Mouse (Mus musculus): ENCODE data around the gene Dmwd. TPM values are rescaled to one million over a fixed set of nuclear protein-coding genes. Genes with fewer than 3 reads are reported as not detected.

The Dmwd gene
- polyA plus RNA-seq, 1 experiment from 2014 or later: 21.0 TPM

DNA sequence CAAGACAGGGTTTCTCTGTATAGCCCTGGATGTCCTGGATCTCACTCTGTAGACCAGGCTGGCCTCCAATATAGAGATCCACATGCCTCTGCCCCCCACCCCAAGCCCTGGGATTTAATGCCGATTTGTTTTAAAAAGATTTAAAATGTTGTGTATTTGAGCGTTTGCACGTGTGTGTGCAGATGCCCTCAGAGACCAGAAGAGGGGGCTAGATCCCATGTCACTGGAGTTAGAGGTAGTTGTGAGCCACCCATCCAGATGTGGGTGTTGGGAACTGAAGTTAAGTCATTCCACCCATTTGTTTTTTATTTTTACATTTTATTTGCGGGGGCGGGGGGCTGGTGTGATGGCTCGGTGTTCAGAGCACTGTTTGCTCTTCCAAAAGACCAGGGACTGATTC is 1.5 kb upstream of the Dmwd start:
- Histone ChIP-seq H3K36me3 (peaks cover 20% of the 10 kb centered on the region), H3K9ac (replicated peaks) (no peak overlapping the region), H3K27me3 (0 out of 2 replicates have a peak, but pooled peaks cover 3% of the 10 kb centered on the region), H3K27ac (replicated peaks) (no peak overlapping the region), H3K9me3 (no peaks in the 10 kb centered on the region), H3K4me1 (peaks cover 18% of the 10 kb centered on the region), H3K4me3 (no peak overlapping the region), H3K4me2 (replicated peaks) (no peak overlapping the region)
- WGBS: 95% methylated on average over 6 of the region's 6 CpGs
- ATAC-seq (ENCODE audit: low FRiP score, low read depth): no peak

DNA sequence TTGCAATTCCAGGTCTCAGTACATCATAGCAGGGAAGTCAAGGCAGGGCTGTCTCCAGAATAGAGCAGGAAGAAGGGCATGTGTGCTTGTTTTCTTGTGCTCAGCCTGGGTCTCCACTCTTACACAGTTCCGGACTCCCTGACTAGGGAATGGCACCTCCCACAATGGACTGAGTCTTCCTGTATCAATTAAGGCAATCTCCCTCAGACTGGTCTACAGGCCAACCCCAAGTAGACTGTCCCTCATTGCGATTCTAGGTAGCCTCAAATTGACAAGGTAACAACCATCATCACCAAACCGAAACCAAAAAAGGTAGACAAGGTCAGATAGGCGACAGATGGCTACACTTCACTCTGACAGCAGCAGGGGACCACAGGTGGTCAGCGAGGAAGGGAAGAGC is 796 bp upstream of the Dmwd start:
- H3K4me3 ChIP-seq: peak overlapping the region; percentile 97
- H3K4me1 ChIP-seq: peaks cover 18% of the 10 kb centered on the region
- H3K9ac ChIP-seq (replicated peaks): no peak overlapping the region
- 0 out of 2 replicates have a peak, but pooled peaks cover 2% of the 10 kb centered on the region for H3K27me3 ChIP-seq
- H3K27ac ChIP-seq (replicated peaks): peak overlapping the region; percentile 52; the same call in 1 of the 2 replicates
- peaks cover 27% of the 10 kb centered on the region for H3K36me3 ChIP-seq
- H3K4me2 ChIP-seq (replicated peaks): peak overlapping the region; percentile 58
- 60% methylated on average over 5 of the region's 5 CpGs for WGBS
- H3K9me3 ChIP-seq: no peaks in the 10 kb centered on the region
- ATAC-seq (ENCODE audit: low FRiP score, low read depth): no peak

DNA sequence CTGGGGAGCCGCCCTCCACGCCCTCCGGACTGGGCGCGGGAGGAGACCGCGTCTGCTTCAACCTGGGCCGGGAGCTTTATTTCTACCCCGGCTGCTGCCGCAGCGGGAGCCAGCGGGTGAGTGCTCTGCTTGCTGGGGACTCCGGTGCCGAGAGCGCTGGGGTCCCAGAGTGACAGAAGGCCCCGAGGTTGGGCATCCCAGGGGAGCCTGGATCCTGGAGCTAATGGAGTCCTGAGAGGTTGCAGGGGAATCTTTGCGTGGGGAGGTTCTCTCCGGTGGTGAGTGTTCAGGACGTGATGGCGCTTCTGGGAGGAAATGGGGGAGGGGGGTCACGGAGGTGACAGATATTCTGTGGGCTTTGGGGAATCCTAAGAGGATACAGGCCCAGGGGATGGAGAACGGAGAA is 562 bp downstream of the Dmwd start:
- ATAC-seq (ENCODE audit: low FRiP score, low read depth): no peak
- under 1% methylated on average over 22 of the region's 22 CpGs for WGBS
- Histone ChIP-seq H3K4me1 (peaks cover 18% of the 10 kb centered on the region), H3K27me3 (no peaks in the 10 kb centered on the region), H3K4me3 (peak overlapping the region; percentile 97), H3K9me3 (no peaks in the 10 kb centered on the region), H3K4me2 (replicated peaks) (peak overlapping the region; percentile 95), H3K27ac (replicated peaks) (peak overlapping the region; percentile 74), H3K9ac (replicated peaks) (peak overlapping the region; percentile 98), H3K36me3 (peaks cover 41% of the 10 kb centered on the region)

DNA sequence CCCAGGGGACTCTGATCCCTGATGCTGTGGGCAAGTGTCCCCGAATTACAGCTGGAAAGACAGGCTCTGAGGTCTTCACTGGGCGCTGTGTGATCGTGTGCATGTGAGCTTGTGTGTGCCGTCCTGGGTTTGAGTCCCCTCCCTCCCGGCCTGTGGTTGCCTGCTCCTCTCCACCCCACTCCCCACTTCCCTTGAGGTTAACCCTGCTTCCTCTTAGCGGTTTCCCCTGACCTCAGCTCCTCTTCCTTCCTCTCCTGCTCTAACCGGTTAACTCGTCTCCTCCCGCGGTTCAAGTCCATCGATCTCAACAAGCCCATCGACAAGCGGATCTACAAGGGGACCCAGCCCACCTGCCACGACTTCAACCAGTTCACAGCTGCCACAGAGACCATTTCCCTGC is 1.7 kb downstream of the Dmwd start:
- H3K4me3 ChIP-seq: peak overlapping the region; percentile 97
- H3K4me2 ChIP-seq (replicated peaks): peak overlapping the region; percentile 95
- no peak overlapping the region for H3K27ac ChIP-seq (replicated peaks)
- H3K27me3 ChIP-seq: no peaks in the 10 kb centered on the region
- peak overlapping the region; percentile 98; the same call in 1 of the 2 replicates for H3K9ac ChIP-seq (replicated peaks)
- H3K36me3 ChIP-seq: peaks cover 53% of the 10 kb centered on the region
- no peaks in the 10 kb centered on the region for H3K9me3 ChIP-seq
- peaks cover 22% of the 10 kb centered on the region for H3K4me1 ChIP-seq
- 78% methylated on average over 14 of the region's 14 CpGs for WGBS
- no peak for ATAC-seq (ENCODE audit: low FRiP score, low read depth)

DNA sequence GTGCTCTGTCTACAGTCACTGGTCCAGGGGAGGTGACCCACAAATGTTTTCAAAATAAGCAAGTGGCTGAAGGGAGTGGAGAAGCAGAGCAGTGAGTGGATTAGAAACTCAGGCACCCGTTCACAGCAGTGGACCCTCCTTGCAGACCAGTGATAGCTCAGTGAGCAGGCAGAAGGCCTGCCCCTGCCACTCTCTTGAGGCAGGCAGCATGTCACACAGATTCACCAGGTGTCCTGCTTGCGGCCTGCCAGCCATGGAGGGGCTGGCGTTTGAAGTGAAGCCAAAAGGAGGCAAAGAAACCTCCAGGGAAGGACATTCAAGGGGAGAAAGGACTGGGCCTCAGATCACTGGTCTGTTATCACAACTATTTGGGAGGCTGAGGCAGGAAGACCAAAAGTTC is 2.7 kb downstream of the Dmwd start:
- no peak overlapping the region for H3K4me3 ChIP-seq
- ATAC-seq (ENCODE audit: low FRiP score, low read depth): no peak
- H3K27ac ChIP-seq (replicated peaks): no peak overlapping the region
- peaks cover 29% of the 10 kb centered on the region for H3K4me1 ChIP-seq
- H3K27me3 ChIP-seq: no peaks in the 10 kb centered on the region
- H3K36me3 ChIP-seq: peaks cover 62% of the 10 kb centered on the region
- H3K9me3 ChIP-seq: no peaks in the 10 kb centered on the region
- H3K4me2 ChIP-seq (replicated peaks): no peak overlapping the region
- no peak overlapping the region for H3K9ac ChIP-seq (replicated peaks)
- WGBS: 84% methylated on average over 3 of the region's 3 CpGs

DNA sequence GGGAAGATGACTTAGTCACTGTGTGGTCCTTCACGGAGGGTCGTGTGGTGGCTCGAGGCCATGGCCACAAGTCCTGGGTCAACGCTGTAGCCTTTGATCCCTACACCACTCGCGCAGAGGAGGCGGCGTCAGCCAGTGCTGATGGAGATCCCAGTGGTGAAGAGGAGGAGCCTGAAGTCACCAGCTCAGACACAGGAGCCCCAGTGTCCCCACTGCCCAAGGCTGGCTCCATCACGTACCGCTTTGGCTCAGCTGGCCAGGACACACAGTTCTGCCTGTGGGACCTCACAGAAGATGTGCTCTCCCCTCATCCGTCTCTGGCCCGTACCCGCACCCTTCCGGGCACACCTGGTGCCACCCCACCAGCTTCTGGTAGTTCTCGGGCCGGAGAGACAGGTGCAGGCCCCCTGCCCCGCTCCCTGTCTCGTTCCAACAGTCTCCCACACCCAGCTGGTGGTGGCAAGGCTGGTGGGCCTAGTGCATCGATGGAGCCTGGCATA is 4.5 kb downstream of the Dmwd start:
- Histone ChIP-seq H3K36me3 (peaks cover 64% of the 10 kb centered on the region), H3K4me3 (no peak overlapping the region), H3K27ac (replicated peaks) (no peak overlapping the region), H3K9me3 (no peaks in the 10 kb centered on the region), H3K4me2 (replicated peaks) (no peak overlapping the region), H3K9ac (replicated peaks) (no peak overlapping the region), H3K27me3 (peaks cover 7% of the 10 kb centered on the region), H3K4me1 (peaks cover 42% of the 10 kb centered on the region)
- 92% methylated on average over 19 of the region's 19 CpGs for WGBS
- no peak for ATAC-seq (ENCODE audit: low FRiP score, low read depth)

DNA sequence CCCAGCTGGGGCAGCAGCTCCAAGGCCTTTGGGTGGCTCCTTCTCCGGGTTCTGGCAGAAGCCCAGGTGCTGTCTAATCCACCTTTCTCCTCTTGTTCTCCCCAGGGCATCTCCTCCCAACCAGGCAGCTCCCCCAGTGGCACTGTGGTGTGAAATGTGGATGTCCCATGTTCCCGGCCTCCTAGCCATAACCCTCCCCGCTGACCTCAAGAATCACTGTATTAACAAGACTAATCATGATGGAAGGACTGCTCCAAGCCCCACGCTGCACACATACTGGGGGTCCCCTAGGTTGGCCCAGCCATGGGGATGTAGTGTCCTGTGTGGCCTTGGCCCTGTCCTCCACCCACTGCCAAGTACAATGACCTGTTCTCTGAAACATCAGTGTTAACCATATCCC is 6.1 kb downstream of the Dmwd start:
- Histone ChIP-seq H3K9ac (replicated peaks) (no peak overlapping the region), H3K4me1 (peaks cover 42% of the 10 kb centered on the region), H3K4me3 (no peak overlapping the region), H3K9me3 (no peaks in the 10 kb centered on the region), H3K36me3 (peaks cover 65% of the 10 kb centered on the region), H3K27me3 (peaks cover 7% of the 10 kb centered on the region), H3K4me2 (replicated peaks) (no peak overlapping the region), H3K27ac (replicated peaks) (no peak overlapping the region)
- ATAC-seq (ENCODE audit: low FRiP score, low read depth): no peak
- WGBS: 81% methylated on average over 4 of the region's 4 CpGs

DNA sequence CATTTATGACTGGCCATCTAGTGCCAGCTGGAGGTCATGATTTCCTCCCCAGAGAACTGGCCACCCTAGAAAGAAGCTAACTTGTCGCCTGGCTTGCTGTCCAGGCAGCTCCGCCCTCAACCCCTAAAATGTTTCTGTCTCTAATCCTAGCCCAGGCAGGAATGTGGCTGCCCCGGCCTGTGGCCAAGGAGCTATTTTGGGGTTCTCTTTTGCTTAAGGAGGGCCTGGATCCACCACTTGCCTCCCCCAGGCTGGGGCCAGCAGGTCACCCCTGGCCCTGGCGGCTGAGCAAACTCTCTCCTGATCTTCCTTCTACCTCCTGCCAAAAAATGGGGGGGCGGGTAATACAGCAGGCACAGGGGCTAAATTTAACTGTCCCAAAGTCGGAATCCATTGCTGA is 7.1 kb downstream of the Dmwd start:
- 62% methylated on average over 6 of the region's 6 CpGs for WGBS
- peaks cover 7% of the 10 kb centered on the region for H3K27me3 ChIP-seq
- peaks cover 33% of the 10 kb centered on the region for H3K4me1 ChIP-seq
- no peak overlapping the region for H3K27ac ChIP-seq (replicated peaks)
- ATAC-seq (ENCODE audit: low FRiP score, low read depth): no peak
- H3K36me3 ChIP-seq: peaks cover 69% of the 10 kb centered on the region
- H3K4me2 ChIP-seq (replicated peaks): no peak overlapping the region
- no peak overlapping the region for H3K4me3 ChIP-seq
- no peaks in the 10 kb centered on the region for H3K9me3 ChIP-seq
- no peak overlapping the region for H3K9ac ChIP-seq (replicated peaks)

DNA sequence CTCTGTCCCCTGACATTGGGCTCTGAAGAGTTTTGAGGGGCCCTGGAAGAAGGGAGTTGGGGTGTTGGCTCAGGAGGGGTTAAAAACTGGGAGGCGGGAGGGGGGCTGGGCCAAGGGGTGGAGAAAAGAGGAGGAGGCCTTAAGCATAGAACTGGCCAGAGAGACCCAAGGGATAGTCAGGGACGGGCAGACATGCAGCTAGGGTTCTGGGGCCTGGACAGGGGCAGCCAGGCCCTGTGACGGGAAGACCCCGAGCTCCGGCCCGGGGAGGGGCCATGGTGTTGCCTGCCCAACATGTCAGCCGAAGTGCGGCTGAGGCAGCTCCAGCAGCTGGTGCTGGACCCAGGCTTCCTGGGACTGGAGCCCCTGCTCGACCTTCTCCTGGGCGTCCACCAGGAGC is 7.7 kb downstream of the Dmwd start, which contains the start of gene Dmpk:
Dmpk (plus strand) TSS at position 149 of the 400 bp plus-strand sequence.
- H3K9ac ChIP-seq (replicated peaks): no peak within 1 kb of the TSS
- H3K4me1 ChIP-seq: peaks cover 33% of the 10 kb centered on the region
- no peak within 1 kb of the TSS for H3K4me2 ChIP-seq (replicated peaks)
- H3K9me3 ChIP-seq: no peaks in the 10 kb centered on the region
- WGBS: 46% methylated on average over 10 of the region's 10 CpGs
- peaks cover 67% of the 10 kb centered on the region for H3K36me3 ChIP-seq
- H3K27ac ChIP-seq (replicated peaks): no peak within 1 kb of the TSS
- H3K4me3 ChIP-seq: no peak within 1 kb of the TSS
- ATAC-seq (ENCODE audit: low FRiP score, low read depth): no peak
- peaks cover 7% of the 10 kb centered on the region for H3K27me3 ChIP-seq

DNA sequence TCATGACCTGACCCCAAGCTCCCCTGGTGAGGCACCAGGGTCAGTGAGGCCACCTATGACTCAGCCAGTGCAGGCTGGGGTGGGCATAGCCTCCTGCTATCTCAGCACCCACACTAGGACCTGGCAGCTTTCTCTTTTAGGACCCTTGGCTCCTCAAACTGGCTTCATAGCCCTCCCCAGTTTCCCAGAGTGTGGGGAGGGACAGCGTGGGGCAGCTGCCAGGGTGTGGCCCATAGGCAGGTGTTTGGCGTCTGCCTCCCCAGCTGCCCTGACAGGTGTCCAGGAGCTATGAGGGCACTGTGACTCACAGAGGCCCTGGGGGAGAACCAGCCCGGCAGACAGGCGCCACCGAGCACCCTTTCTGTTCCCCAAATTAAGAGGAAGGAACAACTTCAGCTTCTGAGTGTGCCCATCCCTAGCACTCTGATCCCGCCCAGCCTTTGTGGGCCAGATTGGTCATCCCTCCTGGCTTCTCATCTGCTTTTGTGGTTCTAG is 8.3 kb downstream of the Dmwd start:
- peaks cover 61% of the 10 kb centered on the region for H3K36me3 ChIP-seq
- no peak overlapping the region for H3K4me2 ChIP-seq (replicated peaks)
- peaks cover 33% of the 10 kb centered on the region for H3K4me1 ChIP-seq
- no peak overlapping the region for H3K9ac ChIP-seq (replicated peaks)
- no peak overlapping the region for H3K27ac ChIP-seq (replicated peaks)
- H3K27me3 ChIP-seq: peaks cover 7% of the 10 kb centered on the region
- H3K4me3 ChIP-seq: no peak overlapping the region
- no peak for ATAC-seq (ENCODE audit: low FRiP score, low read depth)
- H3K9me3 ChIP-seq: no peaks in the 10 kb centered on the region
- 82% methylated on average over 6 of the region's 6 CpGs for WGBS

DNA sequence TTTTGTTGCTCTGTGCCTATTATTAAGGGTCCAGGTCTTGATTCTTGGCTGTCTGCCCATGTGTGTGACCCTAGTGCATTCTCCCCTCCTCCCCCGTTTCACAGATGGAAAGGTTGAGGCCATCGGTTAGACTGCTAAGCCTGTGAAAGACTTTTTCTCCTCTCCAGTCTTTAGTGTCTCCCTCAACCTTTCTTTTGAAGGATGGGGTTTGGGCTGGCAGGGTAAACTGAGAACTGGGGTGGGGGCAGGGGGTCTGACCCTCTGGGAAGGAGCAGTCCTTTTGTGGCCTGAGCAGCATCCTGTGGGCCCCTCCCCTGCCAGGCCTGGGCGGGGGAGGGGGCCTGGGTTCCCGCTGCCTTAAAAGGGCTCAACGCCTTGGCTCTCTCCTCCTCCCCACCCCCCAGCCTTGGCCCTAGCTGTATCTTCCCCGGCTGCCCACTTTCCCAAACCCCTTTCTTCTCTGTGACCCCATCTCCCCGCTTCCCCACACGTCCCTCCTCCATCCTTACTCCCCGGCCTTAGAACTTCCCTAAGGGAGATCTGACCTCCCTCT is 9.0 kb downstream of the Dmwd start:
- Histone ChIP-seq H3K36me3 (peaks cover 57% of the 10 kb centered on the region), H3K27ac (replicated peaks) (no peak overlapping the region), H3K4me1 (peaks cover 33% of the 10 kb centered on the region), H3K27me3 (peaks cover 9% of the 10 kb centered on the region), H3K9ac (replicated peaks) (no peak overlapping the region), H3K4me3 (no peak overlapping the region), H3K4me2 (replicated peaks) (no peak overlapping the region), H3K9me3 (no peaks in the 10 kb centered on the region)
- ATAC-seq (ENCODE audit: low FRiP score, low read depth): no peak
- 24% methylated on average over 9 of the region's 9 CpGs for WGBS

DNA sequence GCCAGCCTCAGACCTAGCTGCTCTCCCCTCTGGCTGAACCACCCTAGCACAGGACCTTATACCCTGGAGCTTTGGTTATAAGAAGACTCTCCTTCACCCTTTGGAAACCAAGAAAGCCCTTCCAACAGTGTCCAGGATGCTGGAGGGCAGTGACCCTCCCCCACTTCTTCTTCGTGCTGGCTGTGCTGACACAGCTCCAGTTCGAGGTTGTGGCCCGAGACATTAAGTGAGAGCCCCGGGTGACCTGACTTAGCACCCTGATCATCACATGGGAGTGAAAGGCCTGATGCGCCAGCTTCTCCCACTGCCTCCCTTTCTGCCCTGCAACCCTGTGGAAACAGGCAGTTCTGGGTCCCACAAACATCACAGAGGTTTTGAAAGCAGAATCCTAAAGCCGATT is 9.5 kb downstream of the Dmwd start:
- H3K9ac ChIP-seq (replicated peaks): no peak overlapping the region
- no peak for ATAC-seq (ENCODE audit: low FRiP score, low read depth)
- peaks cover 14% of the 10 kb centered on the region for H3K27me3 ChIP-seq
- H3K36me3 ChIP-seq: peaks cover 57% of the 10 kb centered on the region
- H3K4me1 ChIP-seq: peaks cover 33% of the 10 kb centered on the region
- no peak overlapping the region for H3K4me3 ChIP-seq
- no peaks in the 10 kb centered on the region for H3K9me3 ChIP-seq
- no peak overlapping the region for H3K27ac ChIP-seq (replicated peaks)
- 13% methylated on average over 6 of the region's 6 CpGs for WGBS
- H3K4me2 ChIP-seq (replicated peaks): no peak overlapping the region

All from midbrain, embryonic 12.5 days (tissue).